Mouse (Mus musculus) brain, adult 2 months (tissue): ENCODE data around the gene Try4.
"Not testable (repeated sequence)": the region's sequence is repeated elsewhere in the genome, so short reads cannot be mapped to it uniquely, and the experiment has no call there.

ENCODE experiments used
- DNase-seq: peaks from one replicate; pipeline ENCODE4 v3.0.0; 2011; ENCODE audit warnings: low read depth, low spot score

The Try4 gene

GRCm38 (mm10) chr6:41301969-41302368 is at the start of gene Try4:
Gene Try4 (plus strand): TSS chr6:41302269.
- DNase-seq = no peak

GRCm38 (mm10) chr6:41253314-41253713 is 48.8 kb upstream of the Try4 start:
- not testable (repeated sequence) for DNase-seq

- DNase-seq = peak; percentile 60
Measured at GRCm38 (mm10) chr6:41256424-41256823, 45.6 kb upstream of the Try4 start.

GRCm38 (mm10) chr6:41257432-41257831 is 44.6 kb upstream of the Try4 start:
- no peak for DNase-seq

- DNase-seq = peak; percentile 25
Measured at GRCm38 (mm10) chr6:41262796-41263195, 39.3 kb upstream of the Try4 start.

- DNase-seq = peak; percentile 61
Measured at GRCm38 (mm10) chr6:41266140-41266539, 35.9 kb upstream of the Try4 start.

GRCm38 (mm10) chr6:41298255-41298654 is 3.8 kb upstream of the Try4 start:
- no peak for DNase-seq

GRCm38 (mm10) chr6:41316741-41317140 is 14.7 kb downstream of the Try4 start, which contains the start of gene Try5:
Gene Try5 (minus strand): TSS chr6:41316841.
- not testable (repeated sequence) for DNase-seq

GRCm38 (mm10) chr6:41353932-41354331 is 51.9 kb downstream of the Try4 start, which contains the start of gene Try10:
Gene Try10 (plus strand): TSS chr6:41354105.
- DNase-seq = no peak
